Mouse (Mus musculus) erythroblast, embryonic 14.5 days (primary cell): Measurements from ENCODE around the gene Gm28729. TPM values are rescaled to one million over a fixed set of nuclear protein-coding genes. Genes with fewer than 3 reads are reported as not detected.
"Not testable (repeated sequence)": the region's sequence is repeated elsewhere in the genome, so short reads cannot be mapped to it uniquely, and the experiment has no call there.

Source experiments
- H3K27me3 ChIP-seq: 2 replicates; pipeline ENCODE4 v1.6.1; 2012; ENCODE audit warnings: inconsistent platforms; ENCODE audit not compliant: control insufficient read depth
- H3K36me3 ChIP-seq: 2 replicates; pipeline ENCODE4 v1.6.1; 2012; ENCODE audit warnings: mild to moderate bottlenecking, inconsistent platforms; ENCODE audit not compliant: control insufficient read depth
- H3K4me1 ChIP-seq: 2 replicates; pipeline ENCODE4 v1.6.1; 2012; ENCODE audit warnings: inconsistent platforms; ENCODE audit not compliant: control insufficient read depth
- H3K4me3 ChIP-seq: replicated peaks from 2 replicates; pipeline ENCODE3; 2012; ENCODE audit warnings: moderate library complexity, mild to moderate bottlenecking, inconsistent platforms
- H3K9me3 ChIP-seq: 2 replicates; pipeline ENCODE4 v1.6.1; 2012; ENCODE audit warnings: low read length, inconsistent platforms, mixed read lengths; ENCODE audit not compliant: control insufficient read depth
- GATA1 ChIP-seq: IDR thresholded peaks from 2 replicates; pipeline ENCODE4 v1.6.1; 2012; ENCODE audit warnings: low read length, inconsistent platforms, mixed read lengths
- TAL1 ChIP-seq: IDR thresholded peaks from 3 replicates; pipeline ENCODE4 v1.6.1; 2012; ENCODE audit warnings: low read length, inconsistent platforms, mixed read lengths
- polyA plus RNA-seq: library from polyadenylated mRNA; stranded (reverse); fragments of >175 nt; gene quantifications from 2 replicates; pipeline ENCODE4 v1.2.3, GENCODE M21; 2012

Gm28729 gene
- polyA plus RNA-seq, 1 experiment, result not detected

DNA sequence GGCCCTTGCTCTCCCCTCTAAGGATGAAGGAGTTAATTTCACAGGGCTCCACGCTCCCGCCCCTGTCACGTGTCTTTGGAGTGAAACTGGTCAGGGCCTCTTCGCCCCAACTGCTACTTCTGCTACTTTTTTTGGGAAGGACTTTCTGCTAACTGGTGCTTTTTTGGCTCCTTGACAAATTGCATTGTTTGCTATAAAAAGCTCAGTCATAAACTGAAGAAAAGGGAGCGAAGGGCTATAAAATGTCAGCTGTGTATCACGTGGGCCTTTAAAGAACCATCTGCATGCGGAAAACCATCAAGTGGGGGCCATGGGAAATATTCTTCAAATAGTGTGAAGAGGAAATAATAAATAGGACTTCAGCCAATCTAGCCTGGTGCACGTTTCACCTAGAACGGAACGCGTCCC, 5.6 kb upstream of the Gm28729 start:
- Histone ChIP-seq H3K4me1 (peaks cover under 1% of the 10 kb centered on the region; the same call in 1 of the 2 replicates), H3K9me3 (no peaks in the 10 kb centered on the region), H3K36me3 (no peaks in the 10 kb centered on the region), H3K27me3 (no peaks in the 10 kb centered on the region; the same call in 1 of the 2 replicates), H3K4me3 (no peak overlapping the region)
- TF ChIP-seq GATA1 (no peak), TAL1 (no peak)

DNA sequence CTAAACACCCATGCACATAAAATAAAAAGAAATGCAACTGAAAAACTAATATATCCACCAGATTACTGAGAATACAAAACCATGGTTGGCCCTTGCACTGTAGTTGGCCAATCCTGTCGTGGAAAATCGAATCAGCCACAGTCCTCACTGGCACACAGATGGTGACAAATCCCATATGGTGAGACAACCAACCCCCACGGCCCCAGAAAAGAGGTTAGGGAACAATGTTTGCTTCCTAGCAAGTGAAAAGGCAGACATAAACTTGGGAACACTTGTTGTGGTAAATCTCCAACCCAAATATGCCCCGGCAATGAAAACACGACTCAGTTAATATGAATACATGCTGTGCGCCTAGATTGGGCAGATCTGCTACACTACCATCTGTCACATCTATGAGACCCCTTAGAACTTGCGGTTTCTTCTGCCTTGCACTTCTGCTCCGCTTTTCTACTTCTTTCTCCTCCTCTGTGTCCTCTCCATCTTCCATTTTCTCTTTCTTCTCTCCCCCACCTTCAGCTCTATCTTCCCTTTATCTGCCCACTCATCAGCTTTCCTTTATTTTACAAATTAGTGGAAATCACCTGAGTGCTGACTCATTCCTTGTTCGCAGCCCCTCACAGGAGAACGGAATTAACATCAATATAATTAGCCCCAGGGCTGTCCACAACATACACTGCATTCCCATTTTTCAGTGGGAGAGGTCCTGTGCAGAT, 5.1 kb upstream of the Gm28729 start:
- no peaks in the 10 kb centered on the region; the same call in 1 of the 2 replicates for H3K27me3 ChIP-seq
- TF ChIP-seq TAL1 (no peak), GATA1 (no peak)
- H3K36me3 ChIP-seq, result no peaks in the 10 kb centered on the region
- no peaks in the 10 kb centered on the region; the same call in 1 of the 2 replicates for H3K4me1 ChIP-seq
- H3K9me3 ChIP-seq, result no peaks in the 10 kb centered on the region
- H3K4me3 ChIP-seq, result no peak overlapping the region

DNA sequence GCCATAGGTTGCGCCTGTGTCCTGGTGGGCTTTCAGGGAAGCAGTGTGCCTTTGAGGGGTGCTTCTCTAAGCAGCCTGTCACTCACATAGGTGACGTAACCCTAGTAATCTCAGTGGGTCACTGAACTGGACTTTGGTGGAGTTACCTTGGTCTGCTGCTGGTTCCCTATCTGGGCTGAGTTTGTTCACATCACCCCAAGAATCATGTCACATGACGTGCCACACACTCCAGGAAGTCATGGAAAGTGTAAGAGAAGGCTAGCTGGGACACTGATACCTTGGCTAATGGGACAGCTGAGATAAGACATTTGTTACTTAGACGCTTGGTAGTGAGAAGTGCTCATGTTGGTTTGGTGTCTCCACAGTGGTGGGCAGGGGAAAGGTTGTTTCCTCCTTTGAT, 947 bp upstream of the Gm28729 start:
- TF ChIP-seq TAL1, result no peak
- no peak for TF ChIP-seq GATA1
- no peaks in the 10 kb centered on the region; the same call in none of the 2 replicates for H3K27me3 ChIP-seq
- no peaks in the 10 kb centered on the region for H3K36me3 ChIP-seq
- H3K4me1 ChIP-seq, result peaks cover 7% of the 10 kb centered on the region
- no peak overlapping the region for H3K4me3 ChIP-seq
- no peaks in the 10 kb centered on the region for H3K9me3 ChIP-seq

DNA sequence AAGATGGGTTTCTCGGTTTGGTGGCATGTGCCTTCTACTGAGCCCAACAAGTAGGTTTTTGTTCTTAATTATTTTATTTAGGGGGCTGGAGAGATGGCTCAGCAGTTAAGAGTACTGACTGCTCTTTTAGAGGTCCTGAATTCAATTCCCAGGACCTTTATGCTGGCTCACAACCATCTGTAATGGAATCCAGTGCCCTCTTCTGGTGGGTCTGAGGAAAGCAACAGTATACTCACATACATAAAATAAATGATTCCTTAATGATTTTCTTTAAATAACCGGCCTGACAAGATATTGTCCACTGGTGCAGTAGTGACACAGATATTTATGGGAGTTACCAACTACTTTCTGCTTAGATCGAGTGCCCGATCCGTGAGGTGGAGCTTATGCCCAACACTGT, 1.9 kb downstream of the Gm28729 start:
- peaks cover 7% of the 10 kb centered on the region for H3K4me1 ChIP-seq
- H3K27me3 ChIP-seq, result no peaks in the 10 kb centered on the region; the same call in none of the 2 replicates
- TF ChIP-seq GATA1 (no peak), TAL1 (no peak)
- H3K9me3 ChIP-seq, result no peaks in the 10 kb centered on the region
- no peaks in the 10 kb centered on the region for H3K36me3 ChIP-seq
- H3K4me3 ChIP-seq, result no peak overlapping the region

DNA sequence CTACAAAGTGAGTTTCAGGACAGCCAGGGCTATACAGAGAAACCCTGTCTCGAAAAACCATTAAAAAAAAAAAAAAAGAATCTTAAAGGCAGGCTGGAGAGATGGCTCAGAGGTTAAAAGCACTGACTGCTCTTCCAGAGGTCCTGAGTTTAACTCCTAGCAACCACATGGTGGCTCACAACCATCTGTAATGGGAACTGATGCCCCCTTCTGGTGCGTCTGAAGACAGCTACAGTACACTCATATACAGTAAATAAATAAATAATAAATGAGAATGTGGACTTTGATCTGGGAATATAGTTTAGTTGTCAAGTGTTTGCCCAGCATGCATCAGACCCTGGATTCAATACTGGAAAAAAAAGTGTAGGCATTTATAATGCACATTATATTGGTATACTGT, 3.5 kb downstream of the Gm28729 start:
- H3K27me3 ChIP-seq, H3K4me3 ChIP-seq, H3K9me3 ChIP-seq, H3K36me3 ChIP-seq: not testable (repeated sequence)
- H3K4me1 ChIP-seq, result peaks cover 13% of the 10 kb centered on the region

DNA sequence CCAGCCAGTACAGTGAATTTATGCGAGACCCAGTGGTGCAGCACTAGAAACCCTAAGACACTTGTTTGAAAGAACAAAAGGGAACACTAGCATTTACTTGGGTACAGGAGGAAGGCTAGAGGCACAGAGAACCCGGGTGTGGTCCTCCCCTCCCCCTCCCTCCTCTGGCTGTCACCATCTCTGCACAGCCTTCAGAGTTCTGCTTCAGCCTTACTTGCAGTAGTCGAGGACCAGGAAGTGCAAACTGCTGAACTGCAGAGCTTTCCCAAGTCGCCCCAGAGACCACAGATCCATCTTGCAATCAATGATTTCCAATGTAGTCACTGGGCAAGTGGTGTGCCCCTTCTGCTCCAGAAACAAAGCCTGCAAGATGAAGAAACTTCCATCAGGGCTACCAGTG, 7.6 kb downstream of the Gm28729 start:
- Histone ChIP-seq H3K4me1 (peaks cover 34% of the 10 kb centered on the region), H3K27me3 (no peaks in the 10 kb centered on the region), H3K4me3 (no peak overlapping the region), H3K9me3 (no peaks in the 10 kb centered on the region), H3K36me3 (no peaks in the 10 kb centered on the region)
- TF ChIP-seq GATA1 (no peak), TAL1 (no peak)

DNA sequence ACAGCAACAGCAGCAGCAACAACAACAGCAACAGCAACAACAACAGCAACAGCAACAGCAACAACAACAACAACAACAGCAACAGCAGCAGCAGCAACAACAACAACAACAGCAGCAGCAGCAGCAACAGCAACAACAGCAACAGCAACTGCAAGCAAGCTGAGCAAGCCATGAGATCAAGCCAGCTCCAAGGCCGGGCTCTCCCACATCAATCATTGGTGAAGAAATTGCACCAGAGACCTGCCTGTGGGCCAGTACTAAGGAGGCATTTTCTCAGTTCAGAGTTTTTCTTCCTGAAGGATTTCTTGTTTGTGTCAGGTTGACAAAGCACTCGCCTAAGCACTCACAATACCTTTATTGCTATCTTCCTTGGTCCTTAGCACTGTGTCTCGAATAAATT, 8.3 kb downstream of the Gm28729 start:
- no peak for TF ChIP-seq GATA1
- no peak for TF ChIP-seq TAL1

DNA sequence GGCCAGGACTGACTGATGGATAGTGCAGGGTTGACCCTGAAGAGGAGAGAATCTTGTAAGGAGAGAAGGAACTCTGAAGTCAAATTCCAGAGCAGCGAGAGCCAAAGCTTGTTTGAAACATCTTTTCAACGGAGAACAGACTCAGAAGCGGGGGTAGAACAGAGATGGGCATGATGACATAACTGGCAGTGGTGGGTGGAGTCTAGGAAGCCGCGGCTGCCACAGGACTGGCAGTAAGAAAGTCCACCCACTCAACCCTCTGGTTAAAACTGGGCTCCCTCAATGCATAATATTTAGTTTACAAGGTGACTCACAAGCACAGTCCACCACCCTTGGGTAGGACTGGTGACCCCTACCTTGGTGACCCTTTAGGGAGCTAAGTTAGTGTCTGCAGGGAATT, 9.3 kb downstream of the Gm28729 start:
- TF ChIP-seq TAL1 (no peak), GATA1 (no peak)
- no peaks in the 10 kb centered on the region for H3K27me3 ChIP-seq
- no peak overlapping the region for H3K4me3 ChIP-seq
- H3K4me1 ChIP-seq, result peaks cover 34% of the 10 kb centered on the region
- no peaks in the 10 kb centered on the region for H3K9me3 ChIP-seq
- no peaks in the 10 kb centered on the region for H3K36me3 ChIP-seq

More for the DNA sequence above, 8.3 kb downstream of the Gm28729 start:
- peaks cover 34% of the 10 kb centered on the region for H3K4me1 ChIP-seq
- H3K36me3 ChIP-seq, result no peaks in the 10 kb centered on the region
- no peaks in the 10 kb centered on the region for H3K9me3 ChIP-seq
- no peaks in the 10 kb centered on the region for H3K27me3 ChIP-seq
- no peak overlapping the region for H3K4me3 ChIP-seq

DNA sequence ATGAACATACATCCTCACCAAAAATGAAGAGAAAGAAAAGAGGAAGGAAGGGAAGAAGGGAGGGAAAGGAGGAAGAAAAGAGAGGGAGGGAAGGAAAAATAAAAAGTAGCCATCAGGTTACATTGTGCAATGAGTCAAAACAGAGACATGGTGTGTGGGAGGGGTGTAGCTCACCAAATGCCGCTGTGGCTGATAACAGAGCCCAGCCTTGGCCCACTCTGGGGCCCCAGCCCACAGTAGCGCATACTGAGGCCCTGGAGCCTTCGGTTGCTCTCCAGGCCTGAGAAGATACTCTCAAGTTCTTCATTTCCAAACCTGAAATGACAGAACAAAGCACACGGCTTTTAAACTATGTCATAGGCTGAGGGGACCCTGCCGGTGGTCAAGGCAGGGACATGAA, 10.8 kb downstream of the Gm28729 start:
- peaks cover 34% of the 10 kb centered on the region for H3K4me1 ChIP-seq
- H3K27me3 ChIP-seq, result no peaks in the 10 kb centered on the region
- TF ChIP-seq TAL1, result no peak
- no peak for TF ChIP-seq GATA1
- H3K4me3 ChIP-seq, result no peak overlapping the region
- H3K9me3 ChIP-seq, result no peaks in the 10 kb centered on the region
- H3K36me3 ChIP-seq, result no peaks in the 10 kb centered on the region
